Mouse (Mus musculus) Patski (cell line): ENCODE data around the gene Tgfbr3. TPM values are rescaled to one million over a fixed set of nuclear protein-coding genes. Genes with fewer than 3 reads are reported as not detected.

Experiments used
- ATAC-seq: fragments of 100-300 bp; one replicate; pipeline ENCODE4 v1.8.0; 2021
- CTCF ChIA-PET: fragments of 350-600 bp; sonication (Branson Sonifier 250); formaldehyde crosslinking; loops from one replicate; lab custom pipeline; 2022; ENCODE audit warnings: inconsistent platforms; lab: Charles Lee
- POLR2A ChIA-PET: fragments of 350-600 bp; sonication (Branson Sonifier 250); formaldehyde crosslinking; loops from one replicate; lab custom pipeline; 2022; ENCODE audit warnings: antibody characterized with exemption, inconsistent platforms; lab: Charles Lee
- DNase-seq: peaks from one replicate; pipeline ENCODE4 v3.0.0-alpha.2; 2011; ENCODE audit warnings: low read depth, low spot score
- H3K27me3 ChIP-seq: fragments of 371-371 bp; one replicate; pipeline ENCODE4 v1.5.1; 2021
- CTCF ChIP-seq: fragments of 100-300 bp; IDR thresholded peaks from one replicate; pipeline ENCODE4 v1.5.1; 2021
- in situ Hi-C: fragments of 300-500 bp; cut with MboI; formaldehyde crosslinking; loops from 3 replicates; pipeline ENCODE4 v1.11.1; 2018; ENCODE audit warnings: low pct_unique_long_range_greater_than_20kb, mixed read lengths
- polyA plus RNA-seq: library from polyadenylated mRNA; unstranded; gene quantifications from one replicate; pipeline ENCODE4 v1.2.3, GENCODE M21; 2021

Tgfbr3 gene
- polyA plus RNA-seq, 1 experiment from 2014 or later, result 35.6 TPM

DNA sequence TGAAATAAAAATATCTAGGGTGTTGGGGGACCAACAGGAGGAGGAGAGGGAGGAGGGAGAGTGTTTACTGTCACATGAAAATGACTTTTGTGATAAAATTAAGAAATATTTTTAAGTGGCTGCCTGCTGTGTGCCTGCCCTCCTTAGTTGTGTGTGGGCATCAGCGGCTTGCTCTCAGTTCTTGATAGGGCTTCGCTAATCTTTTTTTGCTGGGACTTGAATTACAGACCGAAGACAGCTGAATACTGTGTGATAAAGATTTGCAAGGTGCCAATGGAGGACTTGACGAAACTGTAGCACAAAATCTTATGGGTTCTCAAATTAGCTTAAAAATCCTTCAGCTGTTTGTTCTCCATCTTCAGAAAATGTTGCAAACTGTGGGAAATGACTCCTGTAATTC, 205.0 kb downstream of the Tgfbr3 start:
- no peak for TF ChIP-seq CTCF
- POLR2A ChIA-PET, result no interaction called here
- no peaks in the 10 kb centered on the region for H3K27me3 ChIP-seq
- in situ Hi-C loops, result no loop called here
- CTCF ChIA-PET, result interaction anchor here (0.6 to 1.0 kb wide), 2 partner anchors 17 to 850 kb away, joined by 3 to 4 read pairs; no protein-coding TSS in a partner anchor
- DNase-seq (no peak), ATAC-seq (no peak)

DNA sequence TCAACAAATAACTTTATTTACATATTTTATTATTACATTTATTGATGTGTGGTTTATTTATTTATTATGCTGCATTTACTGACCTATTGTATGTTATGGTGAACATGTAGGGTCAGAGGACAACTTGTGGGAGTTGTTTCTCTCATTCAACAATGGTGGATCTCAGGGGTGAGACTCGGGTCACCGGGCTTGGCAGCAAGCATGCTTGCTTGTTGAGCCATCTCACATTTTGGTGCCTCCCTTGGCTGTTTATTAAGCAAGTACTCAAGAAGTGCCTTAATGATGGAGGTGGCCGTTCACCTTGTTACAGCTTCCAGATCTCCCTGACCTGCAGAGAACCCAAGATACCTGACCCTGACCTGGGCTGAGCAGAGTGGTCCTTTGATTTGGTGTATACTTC, 207.4 kb downstream of the Tgfbr3 start:
- DNase-seq (no peak), ATAC-seq (no peak)
- in situ Hi-C loops, result no loop called here
- no peaks in the 10 kb centered on the region for H3K27me3 ChIP-seq
- POLR2A ChIA-PET, result no interaction called here
- CTCF ChIA-PET, result no interaction called here
- TF ChIP-seq CTCF, result no peak

DNA sequence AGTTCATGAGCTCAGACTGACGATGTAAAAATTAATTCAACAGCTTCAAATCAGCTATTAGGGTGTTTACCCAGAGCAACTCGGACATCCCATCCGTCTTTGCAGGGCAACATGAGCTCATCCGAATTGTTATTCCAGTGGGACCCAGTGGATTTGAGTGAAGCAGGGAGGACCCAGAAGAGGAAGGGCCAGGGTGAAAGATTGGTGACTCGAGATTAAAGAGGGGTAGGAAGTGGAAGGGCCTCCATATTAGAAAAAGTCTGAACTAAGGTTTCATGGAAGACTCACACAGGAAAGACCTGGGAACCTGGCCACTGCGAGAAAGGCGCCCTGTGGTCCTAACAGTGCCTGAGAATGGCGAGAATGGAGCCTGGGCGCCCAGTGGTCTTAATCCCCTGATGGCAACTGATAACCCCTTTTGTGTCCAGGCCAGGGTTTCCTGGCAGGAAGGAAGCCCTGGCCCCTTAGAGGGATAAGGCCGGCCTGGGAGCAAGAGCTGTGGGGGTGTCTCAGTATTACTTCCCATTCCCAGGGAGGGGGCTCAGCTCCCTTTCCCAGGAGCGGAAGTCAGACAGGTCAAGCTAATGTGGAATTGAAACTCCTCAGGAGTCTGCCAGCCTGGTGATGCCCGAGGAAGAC, 208.3 kb downstream of the Tgfbr3 start:
- in situ Hi-C loops, result no loop called here
- no peaks in the 10 kb centered on the region for H3K27me3 ChIP-seq
- ChIA-PET CTCF (no interaction called here), POLR2A (interaction anchor here (1.3 kb wide), 1 partner anchor 7 kb away, joined by 3 read pairs; no protein-coding TSS in a partner anchor)
- no peak for TF ChIP-seq CTCF
- DNase-seq, result no peak
- ATAC-seq, result no peak

DNA sequence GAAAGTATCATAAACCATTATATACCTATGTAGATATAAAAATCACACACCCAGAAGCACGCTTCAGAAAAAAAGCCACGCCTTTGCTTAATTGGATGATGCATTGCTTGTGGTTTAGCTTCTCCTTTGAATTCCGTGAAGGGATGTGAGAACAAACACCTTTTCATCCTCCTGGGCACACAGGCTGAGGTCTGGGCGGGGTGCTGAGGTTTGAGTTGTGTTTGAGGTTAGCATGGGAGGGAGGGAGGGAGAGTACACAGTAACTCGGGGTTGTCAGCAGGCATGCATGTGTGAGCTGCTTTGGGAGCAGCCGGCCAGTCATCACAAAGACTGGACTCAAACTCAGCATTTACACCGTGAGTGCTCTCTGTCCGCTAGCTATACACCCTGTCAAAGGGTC, 209.5 kb downstream of the Tgfbr3 start:
- no peak for TF ChIP-seq CTCF
- in situ Hi-C loops, result no loop called here
- CTCF ChIA-PET, result interaction anchor here (0.8 to 1.0 kb wide), 2 partner anchors 189 to 208 kb away, joined by 3 read pairs; no protein-coding TSS in a partner anchor
- H3K27me3 ChIP-seq, result no peaks in the 10 kb centered on the region
- DNase-seq, result peak; percentile 31
- no peak for ATAC-seq
- POLR2A ChIA-PET, result interaction anchor here (0.6 to 1.3 kb wide), 2 partner anchors 9 to 209 kb away, joined by 3 read pairs; no protein-coding TSS in a partner anchor

DNA sequence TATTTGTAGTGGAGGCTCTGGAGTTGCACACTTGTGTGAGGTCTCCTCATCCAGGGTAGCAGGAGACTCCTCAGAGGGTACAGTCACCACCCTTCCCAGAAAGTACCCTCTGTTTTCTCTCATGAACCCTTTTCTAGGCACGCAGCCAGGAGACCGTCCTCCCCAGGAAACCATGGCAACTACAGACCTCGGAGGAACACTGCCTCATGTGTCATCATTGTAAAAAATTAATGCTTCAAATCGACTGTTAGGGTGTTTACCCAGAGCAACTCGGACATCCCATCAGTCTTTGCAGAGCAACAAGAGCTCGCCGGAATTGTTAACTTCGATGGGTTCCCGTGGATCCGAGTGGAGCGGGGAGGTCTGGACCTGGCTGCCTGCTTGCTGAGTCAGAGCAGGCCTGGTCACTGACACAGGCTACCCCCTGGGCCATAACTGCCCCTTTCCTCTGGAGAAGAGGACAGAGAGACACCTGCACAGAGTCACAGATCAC, 210.2 kb downstream of the Tgfbr3 start:
- ChIA-PET POLR2A (no interaction called here), CTCF (interaction anchor here (0.8 to 1.0 kb wide), 3 partner anchors 12 to 209 kb away, joined by 3 read pairs; no protein-coding TSS in a partner anchor)
- no peak for TF ChIP-seq CTCF
- no peaks in the 10 kb centered on the region for H3K27me3 ChIP-seq
- in situ Hi-C loops, result no loop called here
- DNase-seq (peak; percentile 59), ATAC-seq (peak; percentile 57)

DNA sequence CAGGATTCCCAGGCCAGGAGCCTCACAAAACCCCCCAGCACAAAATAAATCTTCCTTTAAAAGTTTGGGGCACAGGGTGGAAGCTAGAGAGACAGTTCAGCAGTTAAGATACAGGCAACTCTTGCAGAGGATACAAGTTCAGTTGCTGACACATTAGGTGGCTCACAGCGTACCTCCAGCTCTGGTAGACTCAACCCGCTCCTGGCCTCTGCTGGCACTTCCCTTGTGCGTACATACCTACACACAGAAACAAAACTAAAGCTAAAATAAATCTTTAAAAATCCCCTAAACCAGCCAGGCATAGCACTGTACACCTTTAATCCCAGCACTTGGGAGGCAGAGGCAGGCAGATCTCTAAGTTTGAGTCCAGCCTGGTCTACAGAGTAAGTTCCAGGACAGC, 211.1 kb downstream of the Tgfbr3 start:
- no peak for TF ChIP-seq CTCF
- no peak for ATAC-seq
- in situ Hi-C loops, result no loop called here
- ChIA-PET CTCF (interaction anchor here (0.9 to 1.7 kb wide), 3 partner anchors 8 to 80 kb away, joined by 3 to 4 read pairs (median 3); no protein-coding TSS in a partner anchor), POLR2A (no interaction called here)
- H3K27me3 ChIP-seq, result no peaks in the 10 kb centered on the region
- no peak for DNase-seq

DNA sequence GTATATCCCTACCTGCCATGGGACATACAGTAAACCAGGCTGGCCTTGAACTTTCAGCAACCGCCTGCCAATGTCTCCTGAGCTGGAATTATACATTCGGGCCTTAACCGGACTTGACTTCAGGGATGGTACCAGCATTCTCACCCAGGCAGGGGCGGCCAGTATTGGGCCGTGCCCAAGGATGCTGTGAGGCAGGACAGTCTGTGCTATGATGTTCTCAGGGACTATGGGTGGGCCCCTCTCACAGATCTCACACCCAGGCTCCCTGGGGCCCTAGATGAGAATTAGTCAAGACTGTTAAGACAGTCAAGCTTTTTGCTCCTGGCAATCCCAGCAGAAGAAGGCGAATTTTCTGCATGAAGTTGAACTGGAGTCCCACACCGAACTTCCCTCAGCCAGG, 211.5 kb downstream of the Tgfbr3 start:
- DNase-seq (no peak), ATAC-seq (no peak)
- POLR2A ChIA-PET, result no interaction called here
- H3K27me3 ChIP-seq, result no peaks in the 10 kb centered on the region
- CTCF ChIA-PET, result interaction anchor here (0.9 to 1.7 kb wide), 3 partner anchors 8 to 79 kb away, joined by 3 to 4 read pairs (median 3); no protein-coding TSS in a partner anchor
- in situ Hi-C loops, result no loop called here
- no peak for TF ChIP-seq CTCF

DNA sequence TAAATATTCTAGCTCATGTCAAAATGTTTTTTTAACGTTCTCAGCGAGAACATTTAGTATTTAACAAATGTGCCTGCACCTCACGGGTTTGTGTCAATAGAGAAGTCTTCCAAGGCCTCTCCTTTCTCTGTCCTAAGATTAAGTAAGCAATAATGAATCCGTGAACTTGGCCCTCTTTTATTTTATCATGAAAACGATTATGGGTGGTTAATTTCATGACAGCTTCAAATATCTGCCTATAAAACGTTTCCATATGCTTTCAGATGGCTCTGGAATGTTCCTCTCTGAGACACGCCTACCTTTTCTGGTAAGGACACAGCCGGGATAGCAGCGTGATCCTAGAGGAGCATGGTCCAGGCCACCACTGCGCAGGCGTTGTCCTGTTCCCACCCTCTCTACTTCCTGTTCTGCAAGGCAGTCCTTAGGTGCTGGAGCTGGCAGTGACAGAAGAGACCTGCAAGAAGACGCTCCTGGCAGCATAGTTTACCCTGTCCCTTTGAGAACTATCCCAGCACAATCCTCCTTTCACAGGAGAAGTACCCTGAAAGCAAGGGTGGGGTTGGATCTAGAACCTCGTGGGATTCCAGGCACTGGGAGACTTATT, 214.3 kb downstream of the Tgfbr3 start:
- CTCF ChIA-PET, result interaction anchor here (1.4 kb wide), 1 partner anchor 8 kb away, joined by 3 read pairs; no protein-coding TSS in a partner anchor
- DNase-seq, result no peak
- POLR2A ChIA-PET, result interaction anchor here (0.7 kb wide), 1 partner anchor 34 kb away, joined by 3 read pairs; no protein-coding TSS in a partner anchor
- no peak for ATAC-seq
- H3K27me3 ChIP-seq, result no peaks in the 10 kb centered on the region
- in situ Hi-C loops, result no loop called here
- TF ChIP-seq CTCF, result no peak

DNA sequence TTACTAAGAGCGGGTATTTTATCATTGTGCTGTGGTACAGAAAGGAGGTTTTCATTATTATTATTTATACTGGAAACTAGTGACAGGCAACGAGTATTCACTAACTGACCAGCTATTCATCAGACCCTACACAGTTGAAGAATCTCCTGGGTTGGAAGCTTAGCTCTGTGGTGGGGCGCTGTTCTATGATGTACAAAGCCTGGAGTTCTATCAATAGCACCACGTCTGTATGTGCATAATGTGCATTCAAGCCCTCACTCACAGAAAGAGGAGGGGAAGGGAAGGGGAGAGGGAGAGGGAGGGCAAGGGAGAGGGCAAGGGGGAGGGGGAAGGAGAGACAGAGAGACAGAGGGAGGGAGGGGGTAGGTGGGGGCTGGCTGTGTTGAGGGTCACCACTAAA, 215.1 kb downstream of the Tgfbr3 start:
- in situ Hi-C loops, result no loop called here

DNA sequence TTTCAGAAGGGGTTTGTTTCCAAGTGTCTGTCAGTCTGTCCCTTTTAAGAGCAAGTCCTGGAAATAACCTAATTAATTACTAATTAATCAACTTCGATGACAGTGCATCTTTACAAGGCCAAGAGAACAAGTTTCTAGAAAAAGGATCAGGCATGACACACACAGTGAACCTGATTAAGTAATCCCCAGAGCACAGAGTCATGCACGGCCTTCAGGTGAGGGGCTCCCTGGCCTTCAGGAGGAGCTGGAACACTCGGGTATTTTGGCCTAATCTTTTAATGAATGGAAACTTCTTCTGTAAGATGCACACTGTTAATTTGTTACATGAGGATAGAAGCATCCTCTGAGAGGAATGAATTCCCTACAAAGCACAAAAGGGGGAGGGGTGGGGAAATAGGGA, 215.9 kb downstream of the Tgfbr3 start:
- CTCF ChIA-PET, result no interaction called here
- DNase-seq (no peak), ATAC-seq (no peak)
- in situ Hi-C loops, result no loop called here
- POLR2A ChIA-PET, result no interaction called here
- H3K27me3 ChIP-seq, result no peaks in the 10 kb centered on the region
- TF ChIP-seq CTCF, result no peak

More for the DNA sequence above, 215.1 kb downstream of the Tgfbr3 start:
- H3K27me3 ChIP-seq, result no peaks in the 10 kb centered on the region
- no peak for TF ChIP-seq CTCF
- ChIA-PET CTCF (interaction anchor here (1.4 kb wide), 1 partner anchor 9 kb away, joined by 3 read pairs; no protein-coding TSS in a partner anchor), POLR2A (interaction anchor here (0.7 kb wide), 1 partner anchor 35 kb away, joined by 3 read pairs; no protein-coding TSS in a partner anchor)
- no peak for ATAC-seq
- DNase-seq, result no peak
